Mouse (Mus musculus) kidney, embryonic 16.5 days (tissue): ENCODE results near the gene Rsph6a. TPM values are rescaled to one million over a fixed set of nuclear protein-coding genes. Genes with fewer than 3 reads are reported as not detected.

ENCODE experiments used
- ATAC-seq: fragments of 200-750 bp; cut with Nextera tagmentation; 2 replicates; pipeline ENCODE4 v1.8.0; 2017; ENCODE audit warnings: moderate TSS enrichment; ENCODE audit not compliant: low FRiP score, low TSS enrichment
- H3K27ac ChIP-seq: fragments of 300-500 bp; sonication (generic); 2 replicates; pipeline ENCODE4 v1.5.1; 2014; ENCODE audit warnings: low read length
- H3K27me3 ChIP-seq: fragments of 300-500 bp; sonication (generic); 2 replicates; pipeline ENCODE4 v1.6.1; 2014; ENCODE audit warnings: low read length, control low read depth, mixed read lengths; ENCODE audit not compliant: insufficient read depth
- H3K36me3 ChIP-seq: fragments of 300-500 bp; sonication (generic); 2 replicates; pipeline ENCODE4 v1.6.1; 2014; ENCODE audit warnings: low read length, control low read depth, mixed read lengths; ENCODE audit not compliant: insufficient read depth
- H3K4me1 ChIP-seq: fragments of 300-500 bp; sonication (generic); 2 replicates; pipeline ENCODE4 v1.6.1; 2014; ENCODE audit warnings: low read length, control low read depth, mixed read lengths; ENCODE audit not compliant: insufficient read depth
- H3K4me2 ChIP-seq: fragments of 300-500 bp; sonication (generic); replicated peaks from 2 replicates; pipeline ENCODE4 v1.6.1; 2014; ENCODE audit warnings: low read depth, low read length
- H3K4me3 ChIP-seq: fragments of 300-500 bp; sonication (generic); 2 replicates; pipeline ENCODE4 v1.5.1; 2014; ENCODE audit warnings: mild to moderate bottlenecking, low read length
- H3K9ac ChIP-seq: fragments of 300-500 bp; sonication (generic); replicated peaks from 2 replicates; pipeline ENCODE4 v1.6.1; 2014; ENCODE audit warnings: low read length
- H3K9me3 ChIP-seq: fragments of 300-500 bp; sonication (generic); 2 replicates; pipeline ENCODE4 v1.6.1; 2016; ENCODE audit warnings: low read length, control low read depth
- WGBS: fragments of 180-500 bp; shearing (Covaris S2); extraction: QIAGEN DNeasy Blood & Tissue Kit; methylation state at CpG from one replicate; pipeline ENCODE4 v1.1.7; 2014; 5-methylcytosine and 5-hydroxymethylcytosine counted together
- polyA plus RNA-seq: library from polyadenylated mRNA; unstranded; fragments of >200 nt; fragmentation: Nextera tagmentation; extraction: Ambion mirVana; gene quantifications from 2 replicates; pipeline ENCODE4 v1.2.1, GENCODE M21; 2015

The Rsph6a gene
- polyA plus RNA-seq, 1 experiment from 2014 or later, result not detected

DNA sequence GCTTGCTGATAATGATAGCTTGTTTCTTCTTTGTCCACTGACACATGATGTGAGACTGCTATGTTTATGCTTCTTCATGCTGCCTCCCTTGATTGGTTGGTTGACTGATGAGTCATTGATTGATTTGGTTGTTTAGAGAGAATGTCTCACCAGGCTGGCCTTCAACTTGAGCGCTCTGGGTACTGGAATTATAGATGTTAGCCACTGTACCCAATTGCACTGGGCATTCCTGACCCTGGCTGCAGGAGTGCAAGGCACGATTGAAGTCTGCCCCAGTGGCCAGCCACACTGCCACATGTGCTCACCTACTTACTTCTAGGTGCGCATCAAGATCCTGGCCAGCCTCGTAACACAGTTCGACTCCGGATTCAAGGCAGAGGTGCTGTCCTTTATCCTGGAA is 9.9 kb upstream of the Rsph6a start:
- WGBS, result 96% methylated on average over 6 of the region's 6 CpGs

DNA sequence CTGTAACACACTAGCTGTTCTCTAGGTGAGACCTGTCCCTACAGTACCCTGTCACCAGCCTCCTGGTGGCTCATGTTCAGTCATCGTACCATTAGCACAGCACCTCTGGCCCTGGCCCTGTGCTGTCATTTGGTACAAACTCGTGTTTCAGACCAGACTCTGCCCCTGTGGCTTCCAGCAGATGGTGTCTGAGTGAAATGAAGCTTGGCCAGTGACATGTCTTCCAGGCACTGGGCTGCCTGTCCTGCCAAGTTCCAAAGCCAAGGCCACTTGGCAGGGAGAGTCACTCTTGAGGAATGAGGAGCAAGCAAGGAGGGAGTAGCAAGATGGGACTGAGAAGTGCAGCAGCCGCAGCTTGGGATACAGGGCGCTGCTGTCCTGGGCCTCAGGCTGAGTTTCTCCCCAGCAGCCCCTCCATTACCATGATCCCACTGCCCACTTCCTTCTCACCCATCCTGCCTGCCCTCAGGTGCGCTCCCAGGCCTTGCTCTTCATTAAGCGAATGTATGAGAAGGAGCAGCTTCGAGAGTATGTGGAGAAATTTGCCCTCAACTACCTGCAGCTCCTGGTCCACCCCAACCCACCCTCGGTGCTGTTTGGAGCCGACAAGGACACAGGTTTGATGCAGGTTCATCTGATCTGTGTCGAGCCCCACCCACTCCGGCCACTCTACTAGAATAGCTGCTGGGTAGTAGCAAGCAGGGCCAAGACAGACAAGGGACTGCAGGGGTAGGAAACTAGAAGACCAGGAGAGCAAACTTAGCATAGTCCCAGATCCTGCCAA is 8.0 kb upstream of the Rsph6a start:
- Histone ChIP-seq H3K36me3 (peaks cover 89% of the 10 kb centered on the region), H3K27ac (no peak overlapping the region), H3K4me3 (no peak overlapping the region), H3K9me3 (no peaks in the 10 kb centered on the region), H3K4me2 (no peak overlapping the region), H3K4me1 (no peaks in the 10 kb centered on the region), H3K27me3 (no peaks in the 10 kb centered on the region), H3K9ac (no peak overlapping the region)
- no peak for ATAC-seq
- WGBS, result 92% methylated on average over 11 of the region's 11 CpGs

More for the DNA sequence above, 9.9 kb upstream of the Rsph6a start:
- no peak overlapping the region for H3K27ac ChIP-seq
- H3K9ac ChIP-seq, result no peak overlapping the region
- no peaks in the 10 kb centered on the region for H3K4me1 ChIP-seq
- H3K4me3 ChIP-seq, result no peak overlapping the region
- no peaks in the 10 kb centered on the region for H3K9me3 ChIP-seq
- H3K36me3 ChIP-seq, result peaks cover 89% of the 10 kb centered on the region
- H3K4me2 ChIP-seq, result no peak overlapping the region
- no peak for ATAC-seq
- H3K27me3 ChIP-seq, result no peaks in the 10 kb centered on the region

GRCm38 (mm10) chr7:19048006-19048527 is 6.4 kb upstream of the Rsph6a start:
- 90% methylated on average over 14 of the region's 14 CpGs for WGBS
- H3K9me3 ChIP-seq, result no peaks in the 10 kb centered on the region
- no peaks in the 10 kb centered on the region for H3K27me3 ChIP-seq
- ATAC-seq, result no peak
- H3K4me1 ChIP-seq, result no peaks in the 10 kb centered on the region
- no peak overlapping the region for H3K4me3 ChIP-seq
- no peak overlapping the region for H3K27ac ChIP-seq
- H3K4me2 ChIP-seq, result no peak overlapping the region
- peaks cover 86% of the 10 kb centered on the region for H3K36me3 ChIP-seq
- H3K9ac ChIP-seq, result no peak overlapping the region

- Histone ChIP-seq H3K4me1 (0 out of 2 replicates have a peak, but pooled peaks cover 2% of the 10 kb centered on the region), H3K9ac (no peak overlapping the region), H3K27me3 (no peaks in the 10 kb centered on the region), H3K36me3 (peaks cover 83% of the 10 kb centered on the region), H3K4me3 (no peak overlapping the region), H3K27ac (no peak overlapping the region), H3K4me2 (no peak overlapping the region), H3K9me3 (no peaks in the 10 kb centered on the region)
- no peak for ATAC-seq
- WGBS, result 91% methylated on average over 5 of the region's 5 CpGs
Observed at GRCm38 (mm10) chr7:19049252-19049651, 5.2 kb upstream of the Rsph6a start.

GRCm38 (mm10) chr7:19050172-19050571 is 4.3 kb upstream of the Rsph6a start:
- no peak overlapping the region for H3K4me3 ChIP-seq
- H3K4me1 ChIP-seq, result 0 out of 2 replicates have a peak, but pooled peaks cover 2% of the 10 kb centered on the region
- H3K9me3 ChIP-seq, result no peaks in the 10 kb centered on the region
- no peak for ATAC-seq
- no peak overlapping the region for H3K27ac ChIP-seq
- no peaks in the 10 kb centered on the region for H3K27me3 ChIP-seq
- no peak overlapping the region for H3K9ac ChIP-seq
- peaks cover 75% of the 10 kb centered on the region for H3K36me3 ChIP-seq
- H3K4me2 ChIP-seq, result no peak overlapping the region
- WGBS, result 83% methylated on average over 8 of the region's 8 CpGs

GRCm38 (mm10) chr7:19051161-19051560 is 3.3 kb upstream of the Rsph6a start:
- H3K4me1 ChIP-seq, result 0 out of 2 replicates have a peak, but pooled peaks cover 2% of the 10 kb centered on the region
- 63% methylated on average over 4 of the region's 4 CpGs for WGBS
- H3K36me3 ChIP-seq, result peaks cover 65% of the 10 kb centered on the region
- no peak overlapping the region for H3K4me3 ChIP-seq
- no peaks in the 10 kb centered on the region for H3K27me3 ChIP-seq
- ATAC-seq, result no peak
- H3K9me3 ChIP-seq, result no peaks in the 10 kb centered on the region
- no peak overlapping the region for H3K27ac ChIP-seq
- no peak overlapping the region for H3K4me2 ChIP-seq
- no peak overlapping the region for H3K9ac ChIP-seq

GRCm38 (mm10) chr7:19052345-19053135 is 1.9 kb upstream of the Rsph6a start:
- WGBS, result 88% methylated on average over 15 of the region's 15 CpGs
- Histone ChIP-seq H3K9me3 (no peaks in the 10 kb centered on the region), H3K36me3 (peaks cover 53% of the 10 kb centered on the region)

GRCm38 (mm10) chr7:19053136-19053532 is 1.4 kb upstream of the Rsph6a start:
- Histone ChIP-seq H3K36me3 (peaks cover 47% of the 10 kb centered on the region), H3K27ac (no peak overlapping the region), H3K4me1 (0 out of 2 replicates have a peak, but pooled peaks cover 2% of the 10 kb centered on the region), H3K9ac (no peak overlapping the region), H3K4me2 (no peak overlapping the region), H3K27me3 (no peaks in the 10 kb centered on the region), H3K4me3 (no peak overlapping the region), H3K9me3 (no peaks in the 10 kb centered on the region)
- ATAC-seq, result no peak
- 90% methylated on average over 7 of the region's 7 CpGs for WGBS

More at GRCm38 (mm10) chr7:19052345-19053135, 1.9 kb upstream of the Rsph6a start:
- Histone ChIP-seq H3K9ac (no peak overlapping the region), H3K4me3 (no peak overlapping the region), H3K27me3 (no peaks in the 10 kb centered on the region), H3K27ac (no peak overlapping the region), H3K4me1 (0 out of 2 replicates have a peak, but pooled peaks cover 2% of the 10 kb centered on the region), H3K4me2 (no peak overlapping the region)
- ATAC-seq, result no peak

DNA sequence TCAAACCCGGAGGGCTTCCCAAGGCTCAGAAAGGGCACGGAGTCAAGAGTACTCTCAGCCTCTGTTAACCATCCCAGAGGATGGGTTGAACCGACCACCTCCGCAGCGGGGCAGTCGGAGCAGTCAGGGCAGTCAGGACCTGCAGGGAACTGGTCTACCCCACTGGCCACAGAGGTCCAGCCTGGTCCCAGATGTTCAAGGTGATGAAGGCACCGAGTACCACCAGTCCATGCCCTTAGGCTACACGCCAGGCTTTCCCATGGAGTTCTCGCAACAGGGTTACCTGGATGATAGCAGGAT is 237 bp downstream of the Rsph6a start:
- Histone ChIP-seq H3K4me3 (no peak overlapping the region), H3K27ac (no peak overlapping the region), H3K4me2 (peak overlapping the region; percentile 42), H3K36me3 (peaks cover 33% of the 10 kb centered on the region), H3K4me1 (0 out of 2 replicates have a peak, but pooled peaks cover 2% of the 10 kb centered on the region), H3K27me3 (no peaks in the 10 kb centered on the region), H3K9me3 (no peaks in the 10 kb centered on the region), H3K9ac (no peak overlapping the region)
- WGBS, result 63% methylated on average over 9 of the region's 9 CpGs
- 0 out of 2 replicates have a peak, but pooled peaks have one; percentile 9 for ATAC-seq
